Mouse (Mus musculus) lung, postnatal 25 days (tissue): ENCODE results near the gene Ntrk2.
A peak's percentile ranks its signal among the peaks of the same experiment; 100 is the strongest.
"Not testable (repeated sequence)": the region's sequence is repeated elsewhere in the genome, so short reads cannot be mapped to it uniquely, and the experiment has no call there.

Experiments used
- DNase-seq: peaks from one replicate; pipeline ENCODE4 v3.0.0; 2022; ENCODE audit warnings: low spot score

Ntrk2 gene

DNA sequence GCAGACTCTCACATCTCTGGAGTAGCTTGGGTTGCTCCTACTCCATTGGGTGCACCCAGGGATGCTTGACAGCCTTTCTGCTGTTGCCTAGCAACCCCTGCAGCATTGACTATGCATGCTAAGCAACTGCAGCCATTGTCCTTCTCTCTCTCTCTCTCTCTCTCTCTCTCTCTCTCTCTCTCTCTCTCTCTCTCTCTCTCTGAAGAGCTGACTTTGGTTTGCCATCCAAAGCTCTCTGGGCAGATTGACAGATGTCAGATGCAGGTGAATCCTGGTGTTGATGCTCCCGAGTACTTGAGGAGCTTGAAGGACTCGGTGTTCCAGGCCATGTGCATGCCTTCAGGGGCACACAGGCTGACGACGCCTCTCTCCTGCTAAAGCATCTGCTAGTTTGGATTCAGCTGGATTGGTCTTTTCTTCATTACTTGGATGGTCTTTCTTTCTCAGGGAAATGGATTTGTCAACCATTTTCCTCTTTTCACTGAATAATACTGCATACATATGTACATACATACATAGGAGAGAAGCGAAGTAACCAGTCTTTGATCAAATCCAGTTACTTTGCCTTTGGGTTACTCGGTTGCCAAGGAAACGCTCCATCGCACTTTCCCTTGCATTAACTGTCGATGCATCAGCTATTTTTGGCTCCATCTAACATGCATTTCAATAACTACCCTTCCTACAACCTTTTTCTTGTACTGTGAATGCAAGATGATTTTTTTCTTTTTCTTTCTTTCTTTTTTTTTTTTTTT is 234.8 kb downstream of the Ntrk2 start:
- no peak for DNase-seq

DNA sequence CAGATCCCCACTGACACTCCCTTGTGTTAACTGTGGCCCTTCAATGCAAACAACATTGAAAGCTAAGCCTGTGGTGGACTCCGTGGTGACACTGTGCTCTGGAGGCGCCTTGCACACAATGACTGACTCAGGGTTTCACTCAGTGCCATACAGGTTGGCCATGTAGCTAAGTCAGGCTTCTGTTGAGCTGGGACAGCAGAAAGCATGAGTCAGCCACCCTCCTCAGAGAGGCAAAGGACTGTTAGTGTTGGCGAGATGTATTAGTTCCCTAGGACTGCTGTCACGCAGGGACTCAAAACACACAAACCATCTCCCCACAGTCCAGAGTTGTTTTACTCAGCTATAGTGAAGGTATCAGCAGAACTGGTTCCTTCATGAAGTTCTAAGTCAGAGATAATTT is 245.8 kb downstream of the Ntrk2 start:
- no peak for DNase-seq

DNA sequence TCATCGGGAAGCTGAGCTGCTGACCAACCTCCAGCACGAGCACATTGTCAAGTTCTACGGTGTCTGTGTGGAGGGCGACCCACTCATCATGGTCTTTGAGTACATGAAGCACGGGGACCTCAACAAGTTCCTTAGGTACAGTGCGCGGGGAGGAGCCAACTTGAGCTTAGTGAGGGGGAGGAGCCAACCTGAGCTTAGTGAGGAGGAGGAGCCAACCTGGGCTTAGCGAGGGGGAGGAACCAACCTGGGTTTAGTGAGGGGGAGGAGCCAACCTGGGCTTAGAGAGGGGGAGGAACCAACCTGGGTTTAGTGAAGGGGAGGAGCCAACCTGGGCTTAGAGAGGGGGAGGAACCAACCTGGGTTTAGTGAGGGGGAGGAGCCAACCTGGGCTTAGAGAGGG is 248.0 kb downstream of the Ntrk2 start:
- DNase-seq = not testable (repeated sequence)

DNA sequence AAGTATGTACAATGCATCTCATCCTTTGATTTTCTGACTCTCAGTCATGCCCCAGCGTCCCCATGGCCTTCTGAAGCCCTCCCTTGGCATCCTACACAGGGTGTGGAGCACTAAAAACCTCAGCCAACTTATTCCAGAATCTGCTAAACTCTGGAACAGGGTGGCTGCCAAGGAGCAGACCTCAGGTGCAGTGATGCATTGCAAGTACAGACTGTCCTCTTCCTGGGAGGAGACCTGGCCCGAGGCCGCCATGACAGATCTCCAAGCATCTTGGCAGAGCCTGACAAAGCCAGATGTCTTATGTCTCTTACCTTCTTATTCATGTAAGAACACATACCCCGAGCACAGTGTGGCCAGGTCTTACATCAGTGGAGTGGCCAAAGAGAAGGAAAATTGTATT is 250.5 kb downstream of the Ntrk2 start:
- DNase-seq = no peak

DNA sequence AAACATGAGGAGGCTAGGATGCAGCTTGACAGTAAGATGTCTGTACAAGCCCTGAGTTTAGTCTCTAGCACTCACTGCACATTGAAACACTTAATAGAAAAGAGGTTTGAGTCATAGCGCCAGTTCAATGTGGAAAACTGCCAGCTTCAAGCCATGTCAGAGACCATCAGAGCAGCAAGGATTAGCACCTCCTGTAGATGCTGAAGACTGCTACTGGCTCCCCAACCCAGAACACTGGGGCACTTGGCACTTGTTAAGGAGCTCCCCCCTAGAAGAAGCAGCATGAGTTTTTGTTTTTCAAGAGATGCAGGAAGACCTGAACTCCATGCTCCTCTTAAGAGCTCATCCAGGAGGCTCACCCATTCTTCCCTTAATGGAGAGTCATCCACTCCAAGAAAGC is 251.5 kb downstream of the Ntrk2 start:
- DNase-seq = no peak

DNA sequence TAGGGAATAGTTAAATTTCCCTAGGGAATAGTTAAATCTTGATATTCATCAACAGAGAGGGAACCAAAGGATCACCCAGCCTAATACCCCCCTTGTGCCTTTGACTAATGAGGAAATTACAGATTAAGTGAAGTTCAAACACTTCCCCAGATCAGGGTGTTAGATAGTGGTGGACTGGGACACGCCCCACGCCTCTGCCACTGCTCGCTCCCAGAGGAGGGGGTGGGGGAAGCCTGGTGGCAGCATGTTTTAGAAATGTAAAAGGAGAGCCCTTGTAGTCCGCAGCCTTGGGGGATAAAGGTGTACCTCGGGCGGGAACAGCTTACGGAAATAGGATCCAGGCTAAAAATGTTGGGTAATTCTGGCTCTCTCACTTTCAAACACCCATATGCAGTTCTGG is 252.7 kb downstream of the Ntrk2 start:
- DNase-seq = no peak

DNA sequence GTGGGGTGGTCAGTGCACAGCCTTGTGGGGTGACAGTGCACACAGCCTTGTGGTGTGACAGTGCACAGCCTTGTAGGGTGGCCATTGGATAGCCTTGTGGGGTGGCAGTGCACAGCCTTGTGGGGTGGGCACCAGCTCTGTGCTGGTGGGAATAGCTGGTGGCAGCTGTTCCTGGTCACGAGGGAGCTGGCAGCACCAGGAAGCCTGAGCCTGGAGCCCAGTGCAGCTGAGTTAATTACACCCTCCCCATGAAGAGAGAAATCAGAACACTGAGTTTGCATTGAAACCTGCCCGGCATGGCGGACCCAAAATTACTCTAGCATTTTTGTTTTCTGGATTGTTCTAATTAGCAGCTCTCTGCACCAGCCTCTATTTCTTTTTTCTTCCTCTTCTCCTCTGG is 259.3 kb downstream of the Ntrk2 start:
- no peak for DNase-seq

DNA sequence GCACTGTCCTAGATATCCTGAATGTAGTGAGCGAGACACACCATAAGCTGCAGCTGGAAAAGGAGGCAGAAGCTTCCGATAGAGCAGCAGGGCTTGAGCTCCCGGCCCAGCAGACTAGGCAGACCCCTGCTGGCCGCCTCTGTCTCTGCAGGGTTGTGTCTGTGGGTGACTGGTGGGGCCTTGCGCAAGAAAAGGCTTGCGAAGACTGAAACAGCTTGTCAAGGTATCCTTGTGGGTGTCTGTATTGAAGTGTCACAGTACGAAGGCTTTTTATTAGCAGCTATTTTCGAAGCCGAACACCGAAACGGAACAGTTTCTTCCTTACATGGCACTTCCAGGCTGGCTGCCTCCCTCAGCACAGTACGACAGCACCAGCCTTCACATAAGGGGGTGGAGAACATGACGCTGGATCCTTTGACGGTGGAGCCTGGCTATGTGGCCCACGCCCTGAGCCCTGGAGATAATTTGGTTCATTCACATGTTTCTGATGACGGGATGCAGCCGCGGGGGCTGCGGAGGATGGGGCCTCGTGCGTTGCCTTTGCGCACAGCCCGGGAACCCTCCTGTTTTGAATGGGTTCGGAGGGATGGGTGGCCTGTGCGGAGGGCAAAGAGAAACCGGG is 267.4 kb downstream of the Ntrk2 start:
- DNase-seq = peak; percentile 79

DNA sequence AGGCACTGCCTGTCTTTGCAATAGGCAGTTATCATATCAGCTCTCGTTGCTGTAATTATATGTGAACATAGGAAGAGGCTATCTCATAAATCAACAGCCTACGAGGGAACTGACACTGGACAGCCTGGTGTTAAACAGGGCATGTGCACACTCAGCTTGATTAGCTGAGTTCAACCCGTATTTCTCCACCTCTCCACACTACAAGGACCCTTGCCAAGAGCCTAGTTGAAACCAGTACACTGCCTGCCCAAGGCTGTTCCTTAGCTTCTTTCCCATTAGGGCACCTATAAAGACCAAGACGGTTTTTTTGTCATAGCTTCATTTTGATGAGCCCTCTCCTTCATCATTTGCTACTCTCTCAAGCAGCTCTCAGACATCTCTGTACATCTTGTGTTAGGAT is 270.1 kb downstream of the Ntrk2 start:
- no peak for DNase-seq

DNA sequence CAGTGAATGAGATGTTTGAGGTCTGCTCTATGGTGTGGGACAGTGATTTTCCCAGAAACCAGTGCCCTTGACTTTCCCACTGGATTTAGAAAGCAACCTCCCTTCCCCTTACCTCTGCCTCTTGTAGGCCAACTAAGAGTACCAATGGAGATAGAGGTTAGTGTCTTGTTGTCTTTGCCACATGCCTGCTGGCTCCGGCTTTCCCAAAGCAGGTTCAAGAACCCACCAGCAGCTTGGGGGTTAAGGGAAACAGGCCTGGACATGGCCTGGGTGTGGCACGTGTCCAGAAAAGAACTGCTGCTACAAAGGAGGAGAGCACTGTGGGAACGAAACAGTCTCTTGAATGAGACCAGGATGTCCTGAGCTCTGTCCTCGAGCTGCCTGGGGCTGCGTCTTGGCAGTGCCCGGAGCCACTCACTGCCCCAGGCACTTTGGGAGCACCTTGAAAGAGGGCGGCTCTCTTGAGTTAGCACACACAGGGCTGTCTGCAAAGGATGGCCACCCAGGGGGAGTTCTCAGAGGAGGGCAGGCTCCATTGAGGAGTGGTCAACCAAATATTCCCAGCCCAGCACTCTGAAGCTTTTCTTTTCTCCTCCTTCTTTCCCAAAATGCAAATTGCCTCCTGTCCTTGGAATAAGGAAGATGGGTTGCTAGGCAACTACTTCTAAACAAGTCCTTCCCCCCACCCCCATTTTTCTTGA is 273.5 kb downstream of the Ntrk2 start:
- no peak for DNase-seq

DNA sequence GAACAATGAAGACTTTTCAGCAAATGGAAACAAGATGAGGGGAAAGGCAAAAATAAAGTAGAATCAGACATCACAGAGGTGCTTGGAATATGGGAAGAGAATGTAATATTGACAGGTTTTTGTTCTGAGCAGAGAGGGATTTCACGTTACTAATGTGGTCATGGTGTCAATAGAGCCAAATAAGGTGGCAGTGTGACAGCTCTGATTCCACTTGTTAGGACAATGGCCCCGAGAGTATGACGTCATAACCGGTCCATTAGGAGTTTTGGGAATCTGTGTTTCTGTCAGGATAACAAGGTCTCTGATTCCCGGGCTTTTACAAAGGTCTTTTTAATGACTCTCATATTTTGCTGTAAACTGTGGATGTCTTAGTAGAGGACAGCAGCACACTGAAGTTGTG is 274.1 kb downstream of the Ntrk2 start:
- no peak for DNase-seq

DNA sequence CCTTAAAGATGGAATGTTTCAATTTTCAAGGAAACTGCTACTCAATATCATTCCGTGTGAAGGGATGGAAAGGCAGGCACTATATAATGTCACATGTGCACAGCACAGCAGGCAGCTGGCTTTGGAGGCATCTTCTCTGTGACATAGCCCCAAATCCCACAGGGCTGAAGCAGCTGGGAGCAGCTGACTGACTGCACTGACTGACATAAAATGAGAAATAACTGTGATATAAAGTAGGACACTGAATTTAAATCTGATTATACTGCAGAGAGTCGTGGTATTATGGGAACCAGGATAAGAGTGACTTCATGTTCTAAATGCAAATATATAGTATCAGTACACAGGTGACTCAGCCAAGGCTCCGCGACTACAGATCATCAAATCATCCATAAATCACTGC is 282.6 kb downstream of the Ntrk2 start:
- no peak for DNase-seq

DNA sequence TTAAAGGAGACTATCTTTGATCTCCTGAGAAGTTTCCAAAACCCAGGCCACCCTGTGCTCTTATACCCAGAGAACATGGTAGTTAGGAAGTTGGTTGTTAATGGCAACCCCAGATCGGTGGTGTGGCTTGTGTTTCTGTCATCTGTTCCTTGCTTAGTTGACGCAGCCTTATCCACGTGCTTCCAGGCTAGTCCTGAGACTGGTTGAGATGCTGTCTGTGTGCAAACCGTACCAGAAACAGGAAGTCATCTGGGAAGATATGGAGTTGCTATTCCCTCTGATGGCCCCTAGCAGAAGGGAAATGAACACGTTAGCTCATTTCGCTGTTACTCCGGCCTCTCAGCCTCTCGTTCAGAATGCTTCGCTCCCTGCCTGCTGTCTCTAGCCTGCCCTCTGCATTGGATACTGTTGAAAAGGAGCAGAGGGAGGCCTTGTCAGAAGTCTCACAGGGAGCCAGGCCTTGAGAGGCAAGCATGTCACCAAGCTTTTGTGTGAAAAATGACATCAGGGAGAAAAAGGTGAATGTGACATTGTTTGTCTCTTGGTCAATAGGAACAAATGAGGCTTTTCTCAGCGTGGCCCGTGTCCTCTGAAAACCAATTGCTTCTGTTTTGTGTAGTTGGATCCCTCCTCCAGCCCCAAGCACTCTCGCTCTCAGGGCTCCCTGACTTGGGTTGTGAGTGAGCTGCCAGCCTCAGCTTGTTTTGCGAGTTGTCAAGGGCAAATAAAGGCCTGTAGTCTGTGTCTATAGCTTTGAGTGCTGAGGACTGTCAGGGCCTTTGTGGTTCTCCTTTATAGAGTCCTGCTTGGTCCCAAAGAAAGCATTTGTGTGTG is 285.0 kb downstream of the Ntrk2 start:
- no peak for DNase-seq

DNA sequence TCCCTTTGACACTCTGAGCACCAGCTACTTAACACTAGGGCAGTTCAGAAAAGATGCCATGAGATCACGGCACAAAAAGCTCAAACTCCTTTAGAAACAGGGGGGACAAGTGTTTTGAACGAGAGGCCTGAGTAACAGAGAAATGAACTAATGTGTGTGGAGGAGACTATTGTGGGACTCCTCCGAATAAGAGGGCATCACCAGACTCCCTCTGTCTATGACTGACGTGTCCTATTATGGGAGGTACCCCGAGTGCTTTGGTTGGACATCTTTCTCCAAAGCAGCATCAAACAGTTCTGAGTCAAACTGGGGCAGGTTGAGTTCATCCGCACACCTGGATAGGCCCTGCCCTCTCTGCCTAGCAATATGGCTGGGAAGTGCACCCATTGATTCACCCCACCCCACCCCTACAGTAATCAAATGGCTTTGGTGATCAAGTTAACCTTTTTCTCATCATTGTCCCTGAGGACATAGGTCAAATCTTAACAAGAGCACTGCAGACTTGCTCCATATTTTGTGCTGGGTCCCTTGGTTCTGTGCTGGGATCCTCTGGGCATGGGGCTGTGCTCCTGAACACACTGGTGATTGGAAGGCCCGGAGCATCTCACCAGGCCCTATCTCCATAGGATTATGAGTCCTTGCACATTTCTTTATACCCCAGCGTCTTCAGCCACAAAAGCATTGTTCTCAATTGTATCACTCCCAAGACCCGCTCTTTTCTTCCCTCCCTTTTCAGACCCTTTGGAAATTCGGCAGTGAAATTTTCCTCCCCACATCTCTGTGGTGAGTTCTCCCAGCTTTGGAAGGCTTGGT is 285.9 kb downstream of the Ntrk2 start:
- DNase-seq = no peak

DNA sequence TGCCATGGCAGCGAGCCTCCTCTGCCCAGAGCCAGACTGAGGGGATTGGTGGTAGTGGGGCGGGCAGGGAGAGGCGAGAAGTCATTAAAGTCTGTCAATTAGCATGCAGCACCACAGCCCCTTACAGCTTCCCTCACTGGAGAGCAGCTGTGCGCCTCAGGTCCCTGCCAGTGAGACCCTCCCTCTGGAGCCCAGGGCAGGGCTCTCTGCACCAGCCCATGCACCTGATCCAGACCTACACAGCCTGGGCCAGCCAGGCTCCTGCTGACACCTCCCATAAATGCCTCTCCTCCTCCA is 286.4 kb downstream of the Ntrk2 start:
- no peak for DNase-seq

DNA sequence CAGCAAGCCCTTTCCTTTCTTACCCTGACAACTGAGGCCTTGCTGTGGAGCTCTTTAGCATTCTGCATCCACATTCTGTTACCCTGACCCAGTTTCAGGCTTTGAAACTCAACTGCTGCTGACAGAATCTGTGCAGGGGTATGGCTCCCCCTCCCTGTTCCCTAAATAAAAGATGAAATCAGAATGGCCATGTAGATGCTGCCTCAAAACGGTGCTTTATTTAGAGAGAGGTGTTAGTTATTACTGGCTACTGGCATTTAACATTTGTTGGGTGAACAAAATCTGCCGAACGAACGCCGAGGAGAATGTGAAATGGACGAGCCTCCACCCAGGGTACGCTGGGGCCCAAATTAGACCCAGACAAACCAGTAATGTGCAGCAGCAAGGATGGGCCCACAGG is 288.4 kb downstream of the Ntrk2 start:
- DNase-seq = no peak

DNA sequence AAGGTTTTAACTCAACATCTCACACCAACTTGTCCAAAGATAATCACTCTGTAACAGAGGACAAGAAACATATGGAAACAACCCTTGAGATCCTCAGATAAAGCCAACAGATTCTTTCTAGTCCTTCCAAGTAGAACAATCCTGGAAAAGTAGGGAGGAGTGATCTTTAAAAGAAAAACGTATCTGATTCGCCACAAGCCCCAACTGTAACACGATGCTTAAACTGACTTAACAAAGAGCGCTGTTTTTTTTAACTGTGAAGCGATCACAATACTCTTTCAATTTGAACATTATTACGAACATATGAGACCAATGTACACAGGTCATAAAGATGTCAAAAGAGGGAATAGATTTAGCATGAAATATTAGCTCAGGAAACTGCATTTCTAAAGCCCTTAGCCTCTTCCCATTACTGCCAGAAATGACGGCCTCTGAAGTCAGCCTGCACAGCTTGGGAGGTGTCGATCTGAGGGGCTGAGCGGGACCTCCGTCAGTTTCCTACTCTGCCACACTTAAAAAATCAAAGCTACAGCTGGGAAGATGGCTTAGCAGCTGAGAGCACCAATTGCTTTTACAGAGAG is 289.5 kb downstream of the Ntrk2 start:
- DNase-seq = no peak

DNA sequence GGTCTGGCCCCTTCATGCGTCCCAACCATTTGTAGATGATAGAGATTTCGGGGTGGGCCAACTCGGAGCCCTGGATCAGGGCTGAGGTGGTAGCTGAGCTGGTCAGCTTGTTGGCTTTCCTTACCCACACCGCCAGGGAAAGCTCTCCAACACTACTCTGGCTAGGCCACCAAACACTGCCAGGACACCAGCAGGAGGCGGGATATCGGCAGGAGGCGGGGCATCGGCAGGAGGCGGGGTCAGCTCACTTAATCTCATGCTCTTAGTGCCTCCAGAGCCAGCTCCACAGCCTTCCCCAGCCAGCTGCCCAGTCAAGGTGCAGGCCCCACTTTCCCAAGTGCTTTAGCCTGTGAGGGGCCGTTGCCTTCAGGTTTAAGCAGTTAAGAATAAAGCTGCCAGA is 293.7 kb downstream of the Ntrk2 start:
- no peak for DNase-seq

DNA sequence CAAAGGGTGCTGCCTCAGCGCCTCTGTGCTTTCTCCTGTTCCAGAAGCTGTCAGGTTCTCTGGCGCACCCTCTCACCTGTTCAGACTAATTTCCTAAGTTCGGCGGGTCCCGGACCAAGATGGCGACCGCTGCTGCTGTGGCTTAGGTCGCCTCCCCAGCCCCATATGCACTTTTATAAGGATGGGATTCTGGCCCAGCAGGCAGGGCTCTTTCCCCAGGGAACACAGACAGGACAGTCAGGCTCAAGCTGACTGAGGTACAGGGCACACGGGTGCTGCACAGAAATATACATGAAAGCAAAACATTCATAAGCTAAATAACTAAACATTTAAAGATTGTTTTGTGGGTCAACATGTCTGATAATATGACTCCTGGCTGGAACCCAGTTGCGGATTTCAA is 301.4 kb downstream of the Ntrk2 start:
- DNase-seq = not testable (repeated sequence)

DNA sequence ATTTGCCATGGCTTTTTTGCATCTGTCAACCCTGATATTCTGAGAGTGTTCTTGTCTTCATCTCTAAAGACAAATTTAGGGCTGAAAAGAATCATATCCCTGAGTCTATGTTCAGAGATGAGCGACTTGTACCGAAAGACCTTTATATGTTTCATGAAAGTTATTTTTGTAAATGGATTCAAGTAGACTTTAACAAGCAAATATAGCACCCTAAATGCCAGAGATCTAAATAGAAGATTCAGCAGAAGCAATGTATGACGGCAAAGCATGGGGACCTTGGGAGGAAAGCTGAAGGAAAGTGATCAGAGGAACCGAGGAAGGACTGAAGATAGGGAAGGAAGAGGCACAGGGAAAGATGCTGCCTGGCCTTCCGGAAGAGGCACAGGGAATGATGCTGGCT is 303.7 kb downstream of the Ntrk2 start:
- no peak for DNase-seq

DNA sequence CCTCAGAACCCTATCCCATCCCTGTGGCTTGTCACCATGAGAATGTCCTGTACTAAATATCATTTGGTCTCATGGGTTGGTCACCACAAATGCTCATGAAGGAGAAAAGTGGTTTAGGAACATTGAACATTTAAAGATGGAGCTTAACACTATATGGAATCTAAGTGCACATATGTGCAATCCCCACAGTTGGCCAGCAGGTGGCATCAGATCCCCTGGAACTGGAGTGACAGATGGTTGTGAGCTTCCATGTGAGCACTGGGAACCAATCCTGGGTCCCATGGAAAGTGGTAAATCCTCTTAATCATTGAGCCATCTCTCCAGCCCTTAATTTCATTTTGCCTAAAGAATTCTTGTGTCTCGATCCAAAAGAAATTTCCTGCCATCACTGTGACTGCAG is 308.3 kb downstream of the Ntrk2 start:
- no peak for DNase-seq

DNA sequence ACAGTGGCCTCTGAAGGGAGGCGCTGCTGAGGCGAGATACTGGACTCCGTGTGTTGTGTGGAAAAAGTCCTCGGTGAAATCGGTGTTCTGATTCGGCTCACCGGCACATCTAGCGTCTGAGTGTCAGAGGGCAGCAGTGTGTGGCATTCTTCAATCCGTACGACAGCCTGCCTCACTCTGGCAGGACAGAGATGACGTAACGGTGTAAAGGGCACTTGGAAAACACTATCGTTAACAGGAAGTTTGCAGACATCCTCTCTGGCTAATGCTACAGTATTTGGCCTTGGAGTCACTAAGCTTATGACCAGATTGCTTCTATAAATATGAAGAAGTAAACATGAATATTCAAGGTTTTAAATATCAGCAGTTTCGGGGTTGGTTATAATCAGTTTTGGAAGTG is 309.2 kb downstream of the Ntrk2 start:
- DNase-seq = no peak
